12 mouse cellular contexts compared by ENCODE assay signal in genomic region chr17:63317518-63317917, GRCm38 (mm10).
DNase-seq lines count a peak whose midpoint lies in the region; ATAC-seq and TF ChIP-seq lines count a peak whose summit lies in the region.
"Had no signal": no experiment of that assay in that cellular context is flagged by ENCODE, and none has a peak within 500 bp of the region (broad histone marks: within the 10 kb centered on the region; RNA-seq: fewer than 3 reads in every experiment).

No protein-coding gene starts in this region.

- no peak for ATAC-seq in hindbrain, postnatal 0 days
- ATAC-seq in hindbrain, embryonic 13.5 days (ENCODE audit: low FRiP score): no peak
- ATAC-seq: forebrain, postnatal 0 days had no signal

- H3K27ac ChIP-seq in hindbrain, postnatal 0 days: no peak overlapping the region
- H3K27ac ChIP-seq in hindbrain, embryonic 13.5 days: no peak overlapping the region
- H3K27ac ChIP-seq: embryonic facial prominence, embryonic 15.5 days; macrophage had no signal

- DNase-seq in hindbrain, postnatal 0 days (ENCODE audit: low spot score): peak; percentile 33
- peak; percentile 14 for DNase-seq in lung, postnatal 10 days
- no peak for DNase-seq in lung, postnatal 25 days (ENCODE audit: low spot score)
- peak; percentile 25 to 37 for DNase-seq in adrenal gland, postnatal 36 days
- DNase-seq in heart, postnatal 4 days: peak; percentile 17
- no peak for DNase-seq in cerebellum, postnatal 36 days
- no peak for DNase-seq in right cerebral cortex, postnatal 36 days (ENCODE audit: low spot score in 2 of 2)
- DNase-seq: forebrain, postnatal 0 days; kidney, postnatal 14 days had no signal

- H3K9ac ChIP-seq in hindbrain, postnatal 0 days (replicated peaks; ENCODE audit: low read length): no peak overlapping the region
- no peak overlapping the region for H3K9ac ChIP-seq in hindbrain, embryonic 13.5 days
- H3K9ac ChIP-seq: embryonic facial prominence, embryonic 15.5 days; forebrain, postnatal 0 days had no signal

- H3K4me1 ChIP-seq in hindbrain, postnatal 0 days (ENCODE audit: insufficient read depth, low read length): peaks cover 5% of the 10 kb centered on the region
- peaks cover 23% of the 10 kb centered on the region for H3K4me1 ChIP-seq in hindbrain, embryonic 13.5 days (replicated peaks)

- 44% methylated on average over 7 of the region's 7 CpGs for WGBS in hindbrain, postnatal 0 days
- WGBS in hindbrain, embryonic 13.5 days: 78% methylated on average over 7 of the region's 7 CpGs

- no peak for TF ChIP-seq CTCF in hindbrain, postnatal 0 days (IDR thresholded peaks at IDR 0.05; ENCODE audit: low read depth)

- no peaks in the 10 kb centered on the region for H3K27me3 ChIP-seq in hindbrain, postnatal 0 days (ENCODE audit: insufficient read depth, low read length)
- no peaks in the 10 kb centered on the region for H3K27me3 ChIP-seq in hindbrain, embryonic 13.5 days
- H3K27me3 ChIP-seq: embryonic facial prominence, embryonic 15.5 days had no signal

- H3K9me3 ChIP-seq in hindbrain, postnatal 0 days (ENCODE audit: low read length): no peaks in the 10 kb centered on the region
- no peaks in the 10 kb centered on the region for H3K9me3 ChIP-seq in hindbrain, embryonic 13.5 days
- H3K9me3 ChIP-seq: embryonic facial prominence, embryonic 15.5 days had no signal

- no peak overlapping the region for H3K4me3 ChIP-seq in hindbrain, postnatal 0 days (ENCODE audit: low read length)
- H3K4me3 ChIP-seq in hindbrain, embryonic 13.5 days: no peak overlapping the region
- H3K4me3 ChIP-seq: embryonic facial prominence, embryonic 15.5 days had no signal

- H3K36me3 ChIP-seq in hindbrain, postnatal 0 days (ENCODE audit: insufficient read depth, low read length): no peaks in the 10 kb centered on the region
- H3K36me3 ChIP-seq in hindbrain, embryonic 13.5 days: no peaks in the 10 kb centered on the region
- H3K36me3 ChIP-seq: embryonic facial prominence, embryonic 15.5 days had no signal

- no peak overlapping the region for H3K4me2 ChIP-seq in hindbrain, postnatal 0 days (ENCODE audit: low read depth, low read length)
- no peak overlapping the region for H3K4me2 ChIP-seq in hindbrain, embryonic 13.5 days
- H3K4me2 ChIP-seq: embryonic facial prominence, embryonic 15.5 days had no signal

Comparison
In these comparisons a context has a peak if more than half of its experiments do, and no peak if none do; other contexts are left out.
1. DNase-seq: peak in hindbrain, postnatal 0 days (single experiment), lung, postnatal 10 days (single experiment), adrenal gland, postnatal 36 days (2 of 2) and heart, postnatal 4 days (single experiment); none in lung, postnatal 25 days (single experiment), cerebellum, postnatal 36 days (0 of 2) and right cerebral cortex, postnatal 36 days (0 of 2).